ENCODE assay signal across 13 mouse cellular contexts in the genomic region with DNA sequence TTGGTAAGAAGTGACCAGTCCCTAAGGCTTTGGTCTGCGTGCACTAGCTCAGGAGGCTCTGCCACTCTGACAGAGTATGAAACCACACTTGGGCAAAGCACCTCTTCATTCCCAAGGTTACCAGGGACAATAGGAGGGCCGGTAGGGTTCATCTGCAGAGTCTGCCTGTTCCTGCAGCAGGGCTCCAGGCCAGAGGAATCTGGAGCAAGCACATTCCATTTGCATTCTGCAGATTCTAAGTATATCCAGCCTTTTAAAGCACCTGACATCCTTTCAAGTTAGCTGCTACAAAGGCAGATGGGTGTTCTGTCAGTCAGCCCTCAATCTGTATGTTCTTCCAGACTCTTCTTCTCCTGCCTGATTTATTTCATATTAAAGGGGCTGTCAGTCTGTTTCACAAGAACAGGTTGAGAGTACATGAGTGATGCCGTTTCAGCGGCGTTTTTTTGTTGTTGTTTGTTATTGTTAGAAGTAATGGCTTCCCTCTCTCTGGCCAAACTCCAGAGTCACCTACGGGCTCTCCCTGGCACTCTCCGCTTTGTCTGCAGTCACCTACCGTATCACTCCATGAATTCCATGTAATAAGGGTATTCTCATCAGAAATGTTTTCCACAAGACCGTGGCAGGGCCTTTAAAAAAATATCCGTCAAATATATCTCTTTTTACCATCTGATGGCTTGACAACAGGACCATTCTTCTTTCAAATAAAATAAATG.
DNase-seq lines count a peak whose midpoint lies in the region; ATAC-seq lines count a peak whose summit lies in the region.
"Had no signal": no experiment of that assay in that cellular context is flagged by ENCODE, and none has a peak within 500 bp of the region (broad histone marks: within the 10 kb centered on the region; RNA-seq: fewer than 3 reads in every experiment).

No protein-coding gene starts in this region.

- no peak overlapping the region for H3K27ac ChIP-seq in kidney, embryonic 14.5 days (ENCODE audit: low read depth, low read length)
- no peak overlapping the region; the same call in 1 of the 2 replicates for H3K27ac ChIP-seq in heart, embryonic 16.5 days (ENCODE audit: low read length)
- H3K27ac ChIP-seq: limb, embryonic 13.5 days had no signal

- 78% methylated on average over 10 of the region's 10 CpGs for WGBS in kidney, embryonic 14.5 days
- WGBS in heart, embryonic 16.5 days, result 64% methylated on average over 10 of the region's 10 CpGs

- no peak for ATAC-seq in kidney, embryonic 14.5 days (ENCODE audit: low FRiP score, low TSS enrichment)
- ATAC-seq in heart, embryonic 16.5 days (replicated peaks; ENCODE audit: extremely low read depth, insufficient read depth, low FRiP score), result peak; percentile 63; the same call in 1 of the 2 replicates
- ATAC-seq: inflammation-experienced regulatory T-cells, adult 6 months had no signal

- no peak overlapping the region for H3K4me2 ChIP-seq in kidney, embryonic 14.5 days (replicated peaks; ENCODE audit: low read depth, low read length)
- H3K4me2 ChIP-seq in heart, embryonic 16.5 days (ENCODE audit: low read depth, low read length), result no peak overlapping the region
- H3K4me2 ChIP-seq: limb, embryonic 13.5 days had no signal

- H3K36me3 ChIP-seq in kidney, embryonic 14.5 days (ENCODE audit: control insufficient read depth, insufficient read depth, low read length), result no peaks in the 10 kb centered on the region
- H3K36me3 ChIP-seq in heart, embryonic 16.5 days (ENCODE audit: control insufficient read depth, insufficient read depth), result no peaks in the 10 kb centered on the region
- H3K36me3 ChIP-seq: limb, embryonic 13.5 days had no signal

- no peaks in the 10 kb centered on the region for H3K4me1 ChIP-seq in kidney, embryonic 14.5 days (ENCODE audit: control insufficient read depth, insufficient read depth, low read length)
- H3K4me1 ChIP-seq in heart, embryonic 16.5 days (ENCODE audit: control insufficient read depth, insufficient read depth, low read length), result peaks cover 3% of the 10 kb centered on the region

- peak; percentile 29 for DNase-seq in kidney, adult 18-20 months
- peak; percentile 50 to 55 for DNase-seq in right cerebral cortex, postnatal 10 days (ENCODE audit: low spot score in 2 of 2)
- DNase-seq in right cerebral cortex, adult 2 months (ENCODE audit: low spot score in 2 of 2), result no peak
- DNase-seq in telencephalon, adult 2 months (ENCODE audit: low read depth, low spot score), result peak; percentile 50
- DNase-seq in cerebellum, postnatal 4 days (ENCODE audit: low spot score in 2 of 2), result no peak
- DNase-seq: adrenal gland, postnatal 10 days; cerebellum, adult 9-11 months; gastrocnemius, postnatal 14 days; thymus, postnatal 4 days had no signal

- H3K9ac ChIP-seq in kidney, embryonic 14.5 days (ENCODE audit: low read depth, low read length), result no peak overlapping the region
- no peak overlapping the region for H3K9ac ChIP-seq in heart, embryonic 16.5 days (ENCODE audit: low read length)
- H3K9ac ChIP-seq: limb, embryonic 13.5 days had no signal

- H3K9me3 ChIP-seq in kidney, embryonic 14.5 days (ENCODE audit: control insufficient read depth, low read length), result no peaks in the 10 kb centered on the region
- no peaks in the 10 kb centered on the region for H3K9me3 ChIP-seq in heart, embryonic 16.5 days (replicated peaks; ENCODE audit: control insufficient read depth, low read length)
- H3K9me3 ChIP-seq: limb, embryonic 13.5 days had no signal

- no peak overlapping the region for H3K4me3 ChIP-seq in kidney, embryonic 14.5 days (ENCODE audit: low read length)
- H3K4me3 ChIP-seq in heart, embryonic 16.5 days (ENCODE audit: low read length), result no peak overlapping the region
- H3K4me3 ChIP-seq: limb, embryonic 13.5 days had no signal

- no peaks in the 10 kb centered on the region; the same call in 1 of the 2 replicates for H3K27me3 ChIP-seq in kidney, embryonic 14.5 days (ENCODE audit: control insufficient read depth, insufficient read depth, low read length)
- no peaks in the 10 kb centered on the region for H3K27me3 ChIP-seq in heart, embryonic 16.5 days (ENCODE audit: control insufficient read depth, insufficient read depth, low read length)

Comparison
In these comparisons a context has a peak if more than half of its experiments do, and no peak if none do; other contexts are left out.
1. DNase-seq: peak in kidney, adult 18-20 months (single experiment), right cerebral cortex, postnatal 10 days (2 of 2) and telencephalon, adult 2 months (single experiment); none in right cerebral cortex, adult 2 months (0 of 2) and cerebellum, postnatal 4 days (0 of 2).